Mouse (Mus musculus) limb, embryonic 10.5 days (tissue): ENCODE measurements around the gene Pgpep1. TPM values are rescaled to one million over a fixed set of nuclear protein-coding genes. Genes with fewer than 3 reads are reported as not detected.
A peak's percentile ranks its signal among the peaks of the same experiment; 100 is the strongest.

ENCODE experiments used
- DNase-seq: peaks from one replicate; pipeline ENCODE4 v3.0.0-alpha.2; 2017; ENCODE audit warnings: low spot score
- H3K27ac ChIP-seq: fragments of 300-500 bp; sonication (generic); 2 replicates; pipeline ENCODE4 v1.5.1; 2016; ENCODE audit warnings: mild to moderate bottlenecking
- H3K27me3 ChIP-seq: fragments of 300-500 bp; sonication (generic); 2 replicates; pipeline ENCODE4 v1.6.1; 2016; ENCODE audit warnings: low read depth, mild to moderate bottlenecking; ENCODE audit not compliant: poor library complexity, severe bottlenecking
- H3K36me3 ChIP-seq: fragments of 300-500 bp; sonication (generic); 2 replicates; pipeline ENCODE4 v1.6.1; 2016; ENCODE audit warnings: mild to moderate bottlenecking, moderate library complexity
- H3K4me1 ChIP-seq: fragments of 300-500 bp; sonication (generic); 2 replicates; pipeline ENCODE4 v1.6.1; 2016
- H3K4me3 ChIP-seq: fragments of 300-500 bp; sonication (generic); 2 replicates; pipeline ENCODE4 v1.5.1; 2016; ENCODE audit warnings: mild to moderate bottlenecking, moderate library complexity
- H3K9me3 ChIP-seq: fragments of 300-500 bp; sonication (generic); replicated peaks from 2 replicates; pipeline ENCODE4 v1.6.1; 2016; ENCODE audit warnings: mild to moderate bottlenecking
- WGBS: fragments of 180-500 bp; shearing (Covaris S2); methylation state at CpG from one replicate; pipeline ENCODE4 v1.1.7; 2016; 5-methylcytosine and 5-hydroxymethylcytosine counted together
- polyA plus RNA-seq: library from polyadenylated mRNA; unstranded; fragments of >200 nt; fragmentation: Nextera tagmentation; extraction: Ambion mirVana; gene quantifications from 2 replicates; pipeline ENCODE4 v1.2.1, GENCODE M21; 2016

The Pgpep1 gene
- polyA plus RNA-seq, 1 experiment from 2014 or later, result 45.0 TPM

DNA sequence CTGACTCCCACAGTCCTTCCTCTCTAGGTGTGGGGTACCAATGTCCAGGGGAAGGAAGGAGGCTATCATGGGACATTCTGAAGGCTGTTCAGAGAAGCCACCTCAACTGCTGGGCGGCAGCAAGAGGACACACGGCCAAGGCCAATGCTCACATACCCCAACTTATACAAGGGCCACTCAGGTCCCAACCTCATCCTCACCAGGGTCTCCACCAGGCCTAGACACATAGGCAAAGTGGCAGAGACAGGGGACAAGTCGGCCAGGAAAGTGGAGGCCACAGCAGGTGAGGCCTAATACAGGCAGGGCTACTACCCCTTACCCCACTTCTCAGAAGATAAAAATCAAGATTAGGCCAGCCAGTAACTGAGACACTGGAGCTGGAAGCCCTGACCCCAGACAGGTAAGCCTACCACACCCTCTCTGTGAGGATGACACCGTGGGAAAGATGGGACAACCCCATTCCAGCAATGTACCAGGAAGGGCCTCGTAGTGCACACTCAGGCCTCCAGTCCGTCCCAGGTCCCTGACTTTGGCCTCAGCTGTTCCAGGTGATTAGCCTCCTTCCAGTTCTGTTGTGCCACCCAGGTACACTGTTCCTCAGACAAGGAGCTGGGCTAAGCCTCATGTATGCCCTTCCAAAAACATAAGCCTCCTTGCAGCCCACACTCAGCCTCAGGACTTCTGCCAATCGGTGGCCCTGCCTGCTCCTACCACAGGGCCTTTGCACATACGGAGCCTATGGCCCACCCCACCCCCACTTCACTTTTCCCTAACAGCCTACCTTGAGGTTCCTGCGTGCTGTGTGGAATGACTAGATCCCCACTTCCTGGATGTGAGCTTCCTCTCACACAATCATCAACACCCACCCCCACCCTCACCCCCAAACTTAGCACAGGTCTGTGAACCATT is 54.1 kb downstream of the Pgpep1 start:
- peak overlapping the region; percentile 99 for H3K27ac ChIP-seq
- DNase-seq, result no peak
- H3K9me3 ChIP-seq, result peaks cover 2% of the 10 kb centered on the region
- no peaks in the 10 kb centered on the region for H3K27me3 ChIP-seq
- H3K4me3 ChIP-seq, result peak overlapping the region; percentile 87
- peaks cover 77% of the 10 kb centered on the region for H3K4me1 ChIP-seq
- H3K36me3 ChIP-seq, result peaks cover 52% of the 10 kb centered on the region
- WGBS, result 87% methylated on average over 9 of the region's 9 CpGs

DNA sequence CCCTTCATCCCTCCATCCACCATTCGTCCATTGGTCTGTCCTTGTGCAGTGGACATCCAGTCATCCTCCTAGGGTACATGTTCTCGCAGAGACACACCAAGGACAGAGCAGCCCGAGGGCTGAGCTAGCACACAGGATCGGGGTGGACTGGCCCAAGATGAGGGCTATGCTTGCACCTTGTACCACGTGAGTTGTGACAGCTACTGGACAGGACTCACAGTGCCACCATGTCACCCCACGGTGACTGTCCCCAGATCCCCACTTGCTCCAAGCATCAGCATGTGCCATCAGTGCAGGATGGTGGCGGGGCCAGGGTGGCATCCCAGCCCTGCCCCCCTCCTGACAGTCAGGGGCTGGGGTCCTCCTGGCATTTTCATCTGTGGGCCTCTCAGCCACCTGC is 55.6 kb downstream of the Pgpep1 start:
- no peak overlapping the region for H3K4me3 ChIP-seq
- H3K27ac ChIP-seq, result peak overlapping the region; percentile 14
- H3K36me3 ChIP-seq, result peaks cover 60% of the 10 kb centered on the region
- H3K27me3 ChIP-seq, result no peaks in the 10 kb centered on the region
- H3K9me3 ChIP-seq, result peaks cover 2% of the 10 kb centered on the region
- H3K4me1 ChIP-seq, result peaks cover 77% of the 10 kb centered on the region
- 90% methylated on average over 7 of the region's 7 CpGs for WGBS
- no peak for DNase-seq

DNA sequence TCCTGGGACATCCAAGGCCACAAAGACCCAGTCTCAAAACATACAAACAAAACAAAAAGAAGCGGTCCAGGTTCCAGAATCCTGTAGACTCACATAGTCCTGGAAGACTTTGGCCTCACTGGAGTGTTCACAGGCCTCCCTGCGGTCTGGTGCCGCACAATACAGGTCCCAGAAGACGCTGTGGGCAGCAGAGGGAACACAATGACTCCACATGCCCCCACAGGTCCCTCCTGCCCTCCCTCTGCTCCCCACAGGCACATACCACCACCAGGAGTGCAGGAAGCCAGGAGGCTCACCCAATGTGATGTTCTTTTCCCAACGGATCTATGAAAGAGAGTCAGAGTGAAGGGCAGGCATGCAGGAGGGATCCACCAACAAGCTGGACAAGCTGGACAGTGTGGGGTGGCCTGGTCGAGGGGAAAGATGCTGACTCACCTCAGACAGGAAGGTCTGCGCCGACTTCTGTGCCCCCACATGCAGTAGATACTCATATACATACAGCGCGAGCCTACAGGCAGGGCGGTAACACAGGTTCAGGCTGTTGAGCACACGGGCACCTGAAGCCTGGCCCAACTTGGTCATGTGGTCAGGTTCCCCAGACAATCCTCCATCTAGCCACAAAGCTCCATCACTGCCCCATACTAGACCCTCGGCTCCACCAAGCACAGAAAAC is 57.9 kb downstream of the Pgpep1 start:
- H3K9me3 ChIP-seq, result peaks cover 2% of the 10 kb centered on the region
- peaks cover 80% of the 10 kb centered on the region for H3K36me3 ChIP-seq
- 95% methylated on average over 13 of the region's 13 CpGs for WGBS
- peak overlapping the region; percentile 45; the same call in 1 of the 2 replicates for H3K4me3 ChIP-seq
- peaks cover 78% of the 10 kb centered on the region for H3K4me1 ChIP-seq
- H3K27me3 ChIP-seq, result no peaks in the 10 kb centered on the region
- peak overlapping the region; percentile 88 for H3K27ac ChIP-seq
- no peak for DNase-seq

DNA sequence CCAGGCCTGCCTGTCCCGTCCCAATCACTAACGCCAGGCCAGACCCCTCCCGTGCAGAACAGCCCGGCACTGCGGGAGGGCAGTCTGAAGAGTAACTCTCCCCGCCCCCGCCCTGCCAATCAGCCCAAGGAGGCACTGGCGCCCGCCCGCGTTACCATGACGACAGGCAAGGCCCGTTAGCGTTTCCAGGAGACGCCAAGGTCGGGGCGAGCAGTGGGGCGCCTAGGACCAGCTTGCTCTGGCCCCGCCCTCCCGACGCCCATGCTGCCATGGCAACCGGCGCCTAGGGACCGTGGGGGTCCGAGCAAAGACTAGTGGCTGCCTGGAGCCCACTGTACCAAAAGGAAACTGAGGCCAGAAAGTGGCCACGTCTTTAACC is 58.9 kb downstream of the Pgpep1 start:
- under 1% methylated on average over 26 of the region's 26 CpGs for WGBS
- H3K36me3 ChIP-seq, result peaks cover 89% of the 10 kb centered on the region

DNA sequence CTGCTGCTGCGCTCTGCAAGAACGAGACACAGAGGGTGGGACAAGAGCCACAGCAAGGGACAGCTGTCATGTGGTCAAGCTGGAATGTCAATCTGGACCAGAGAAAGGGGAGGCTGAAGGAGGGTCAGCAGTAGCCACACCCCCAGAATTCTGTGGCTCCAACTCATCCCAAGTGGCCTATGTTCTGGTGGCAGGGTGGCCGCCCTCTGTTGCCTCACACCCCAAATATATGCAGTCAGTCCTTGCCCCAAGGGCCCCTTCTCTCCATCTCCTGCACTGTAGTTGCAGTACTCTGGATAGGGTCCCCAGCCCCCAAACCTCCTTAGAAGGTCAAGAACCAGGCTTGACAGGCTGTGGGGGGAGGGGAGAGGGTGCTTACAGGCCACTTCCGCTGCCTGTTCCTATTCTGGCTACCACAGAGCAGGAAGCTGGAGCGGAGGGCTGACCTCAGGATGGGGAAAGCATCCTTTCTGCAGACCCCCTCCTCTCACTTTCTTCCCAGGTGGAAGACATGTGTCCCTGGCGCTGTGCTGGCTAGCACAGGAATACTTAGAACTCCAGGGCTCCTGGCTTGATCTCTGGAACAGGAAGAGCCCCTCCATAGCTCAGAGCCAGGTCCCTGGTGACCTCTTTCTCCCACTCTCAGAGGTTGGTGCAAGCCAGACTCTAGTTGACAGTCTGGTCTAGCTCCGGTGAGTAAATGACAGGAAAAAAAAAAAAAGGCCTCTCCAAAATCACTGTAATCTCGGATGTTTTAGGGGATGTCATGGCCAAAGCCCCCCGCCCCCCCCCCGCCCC is 59.5 kb downstream of the Pgpep1 start:
- peaks cover 89% of the 10 kb centered on the region for H3K36me3 ChIP-seq

More for the DNA sequence above, 58.9 kb downstream of the Pgpep1 start:
- peak; percentile 95 for DNase-seq
- H3K27me3 ChIP-seq, result no peaks in the 10 kb centered on the region
- H3K27ac ChIP-seq, result peak overlapping the region; percentile 88
- peaks cover 78% of the 10 kb centered on the region for H3K4me1 ChIP-seq
- H3K4me3 ChIP-seq, result peak overlapping the region; percentile 45
- H3K9me3 ChIP-seq, result peaks cover 2% of the 10 kb centered on the region

DNA sequence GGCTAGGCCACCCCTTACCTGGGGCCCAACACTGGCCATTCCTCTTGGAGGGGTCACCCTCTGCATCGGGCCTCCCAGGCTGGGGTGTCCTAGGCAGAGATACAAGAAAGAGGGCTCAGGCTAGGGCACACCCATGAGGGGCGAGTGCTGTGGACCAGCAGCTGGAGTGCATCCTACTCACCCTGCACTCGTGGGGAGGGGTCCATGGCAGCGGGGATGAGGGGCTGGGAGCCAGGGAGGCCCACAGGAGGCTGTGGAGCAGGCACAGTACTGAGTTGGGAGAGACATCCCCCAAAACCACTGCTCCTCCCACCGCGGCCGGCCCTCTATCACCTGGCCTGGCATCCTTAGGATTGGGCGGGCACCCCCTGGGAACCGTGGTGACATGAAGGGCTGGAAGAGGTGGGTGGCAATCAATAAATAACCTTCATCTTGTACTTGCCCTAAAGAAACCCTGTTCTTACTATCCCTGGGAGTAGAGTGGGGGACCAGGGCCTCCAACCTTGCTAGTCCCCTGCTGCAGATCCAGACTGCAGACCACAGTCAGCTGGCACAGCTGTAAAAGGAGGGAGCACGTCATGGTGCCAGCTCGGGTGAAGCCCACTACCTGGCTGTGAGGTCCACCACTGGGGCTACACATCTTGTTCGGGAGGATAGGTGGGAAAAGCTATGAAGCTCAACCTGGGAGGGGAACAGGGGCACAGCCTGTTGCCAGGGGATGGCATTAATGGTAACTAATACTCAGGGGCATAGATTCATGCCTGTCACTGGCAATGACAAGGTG is 60.5 kb downstream of the Pgpep1 start:
- WGBS, result 86% methylated on average over 12 of the region's 12 CpGs
- Histone ChIP-seq H3K36me3 (peaks cover 86% of the 10 kb centered on the region), H3K27me3 (no peaks in the 10 kb centered on the region), H3K9me3 (peaks cover 2% of the 10 kb centered on the region), H3K4me1 (peaks cover 81% of the 10 kb centered on the region), H3K27ac (peak overlapping the region; percentile 88), H3K4me3 (peak overlapping the region; percentile 54)
- DNase-seq, result no peak

More for the DNA sequence above, 59.5 kb downstream of the Pgpep1 start:
- WGBS, result 21% methylated on average over 10 of the region's 10 CpGs
- H3K4me3 ChIP-seq, result peak overlapping the region; percentile 45
- H3K27me3 ChIP-seq, result no peaks in the 10 kb centered on the region
- H3K27ac ChIP-seq, result peak overlapping the region; percentile 88
- H3K4me1 ChIP-seq, result peaks cover 78% of the 10 kb centered on the region
- DNase-seq, result peak; percentile 71
- peaks cover 2% of the 10 kb centered on the region for H3K9me3 ChIP-seq

DNA sequence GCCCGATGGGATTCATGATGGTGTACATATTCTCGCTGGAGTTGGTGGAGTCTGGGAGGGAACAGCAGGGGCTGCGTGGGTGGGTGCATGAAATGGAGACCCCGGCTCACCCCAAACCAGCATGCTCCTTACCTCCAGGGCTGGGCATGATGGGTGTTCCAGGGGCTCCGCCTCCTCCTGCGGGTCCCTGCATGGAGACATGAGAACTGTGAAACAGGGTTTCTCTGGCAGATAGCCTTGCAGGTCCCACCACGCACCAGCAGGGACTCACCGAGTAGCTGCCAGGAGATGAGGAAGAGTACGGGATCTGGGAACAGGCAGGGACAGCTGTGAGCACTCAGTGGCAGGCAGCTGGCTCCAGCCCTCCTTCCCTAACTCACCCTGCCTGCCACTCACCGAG is 61.5 kb downstream of the Pgpep1 start:
- H3K4me3 ChIP-seq, result peak overlapping the region; percentile 54
- 17% methylated on average over 10 of the region's 10 CpGs for WGBS
- DNase-seq, result peak; percentile 71
- peaks cover 86% of the 10 kb centered on the region for H3K4me1 ChIP-seq
- no peaks in the 10 kb centered on the region for H3K27me3 ChIP-seq
- H3K36me3 ChIP-seq, result peaks cover 77% of the 10 kb centered on the region
- H3K27ac ChIP-seq, result peak overlapping the region; percentile 88
- H3K9me3 ChIP-seq, result peaks cover 2% of the 10 kb centered on the region

DNA sequence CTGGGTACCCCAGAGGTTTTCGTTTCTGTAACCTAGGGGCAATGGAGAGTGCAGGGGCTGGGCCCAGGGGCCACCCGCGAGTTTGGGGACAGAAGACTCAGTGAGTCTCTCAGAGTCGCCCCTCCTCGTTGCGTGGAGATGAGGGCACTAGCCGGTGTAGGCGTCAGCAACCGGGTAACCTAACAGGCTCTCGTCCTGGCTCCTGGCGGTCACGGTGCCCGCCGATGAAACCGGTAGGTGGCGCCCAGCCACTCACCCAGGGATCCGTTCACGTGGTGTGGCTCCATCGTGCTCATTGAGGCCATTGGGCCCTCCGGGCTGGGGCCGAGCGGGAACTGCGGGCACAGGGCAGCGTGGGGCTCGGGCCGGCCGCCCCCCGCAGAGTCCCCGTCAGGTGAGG is 61.9 kb downstream of the Pgpep1 start:
- 2% methylated on average over 29 of the region's 29 CpGs for WGBS
- H3K4me1 ChIP-seq, result peaks cover 91% of the 10 kb centered on the region
- H3K27ac ChIP-seq, result peak overlapping the region; percentile 88
- H3K27me3 ChIP-seq, result no peaks in the 10 kb centered on the region
- DNase-seq, result peak; percentile 89
- H3K4me3 ChIP-seq, result peak overlapping the region; percentile 54
- peaks cover 2% of the 10 kb centered on the region for H3K9me3 ChIP-seq
- H3K36me3 ChIP-seq, result peaks cover 73% of the 10 kb centered on the region

DNA sequence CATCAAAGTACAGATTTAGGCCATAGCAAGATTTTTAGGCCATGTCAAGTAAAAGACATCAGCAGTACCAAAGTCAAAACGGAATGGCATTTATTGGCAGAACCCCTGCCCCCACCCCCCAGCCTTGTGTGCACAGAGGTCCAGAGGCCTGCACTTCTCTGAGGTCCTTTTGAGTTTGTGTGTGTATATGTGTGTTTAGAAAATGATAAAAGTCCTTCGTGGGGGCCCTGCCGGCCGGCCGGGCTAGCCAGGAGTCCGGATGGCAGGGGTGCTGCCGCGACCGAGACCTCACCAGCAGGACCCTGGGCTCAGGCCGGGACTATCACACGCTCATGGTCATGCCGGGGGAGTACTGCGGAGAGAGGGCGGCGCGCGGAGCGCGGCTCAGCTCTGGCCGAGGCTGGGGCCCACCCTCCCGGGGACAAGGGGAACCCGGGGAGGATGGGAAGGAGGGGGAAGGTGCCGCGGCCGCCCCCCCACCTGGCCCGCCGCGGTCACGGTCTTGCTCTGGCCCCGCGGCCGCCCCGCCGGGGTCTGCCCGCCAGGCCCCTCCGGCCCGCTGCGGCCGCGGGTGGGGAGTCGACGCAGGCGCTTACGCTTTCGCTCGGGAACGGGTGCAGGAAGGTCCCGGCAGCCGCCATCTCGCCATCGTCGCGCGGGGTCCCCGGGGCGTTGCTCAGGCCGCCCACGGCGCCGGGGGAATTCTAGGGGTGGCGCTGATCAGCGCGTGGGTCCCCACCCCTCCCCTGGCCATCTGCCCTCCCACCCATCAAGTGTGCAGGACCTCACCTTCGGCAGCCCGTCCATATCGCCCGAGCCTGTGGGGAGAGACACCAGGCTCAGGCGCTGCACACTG is 62.5 kb downstream of the Pgpep1 start:
- 7% methylated on average over 66 of the region's 68 CpGs for WGBS
- Histone ChIP-seq H3K36me3 (peaks cover 66% of the 10 kb centered on the region), H3K9me3 (peaks cover 2% of the 10 kb centered on the region), H3K27ac (peak overlapping the region; percentile 88), H3K27me3 (no peaks in the 10 kb centered on the region), H3K4me3 (peak overlapping the region; percentile 54), H3K4me1 (peaks cover 94% of the 10 kb centered on the region)
- DNase-seq, result peak; percentile 62

DNA sequence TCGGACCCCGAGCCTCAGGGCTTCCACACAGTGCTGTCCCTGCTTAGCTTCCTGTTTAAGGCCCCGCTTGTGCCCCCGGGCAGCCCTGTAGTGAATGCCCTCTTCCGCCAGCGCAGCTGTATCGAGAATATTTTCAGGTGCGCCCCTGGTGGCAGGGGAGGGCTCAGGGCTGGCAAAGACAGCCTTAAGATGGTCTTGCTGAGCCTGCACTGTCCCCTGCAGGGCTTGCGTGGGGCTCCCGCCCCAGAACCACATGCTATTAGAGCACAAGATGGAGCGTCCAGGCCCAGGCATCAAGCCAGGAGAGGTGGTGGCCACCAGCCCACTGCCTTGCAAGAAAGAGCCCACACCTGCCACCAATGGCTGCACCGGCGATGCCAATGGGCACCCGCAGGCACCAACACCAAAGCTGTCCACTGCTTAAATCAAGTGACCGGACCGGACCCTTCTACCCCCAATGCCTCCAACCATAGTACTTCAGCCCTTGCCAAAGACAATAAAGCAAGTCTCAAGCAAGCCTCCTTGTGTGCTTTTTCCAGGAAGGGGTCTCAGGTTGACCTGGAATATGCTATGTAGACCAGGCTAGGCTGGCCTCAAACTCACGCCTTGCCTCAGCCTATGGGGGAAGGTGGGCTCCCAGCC is 63.3 kb downstream of the Pgpep1 start:
- Histone ChIP-seq H3K9me3 (peaks cover 2% of the 10 kb centered on the region; the same call in 1 of the 2 replicates), H3K27ac (0 out of 2 replicates have a peak overlapping the region, but pooled peaks have one; percentile 88), H3K27me3 (no peaks in the 10 kb centered on the region), H3K36me3 (peaks cover 65% of the 10 kb centered on the region), H3K4me1 (peaks cover 89% of the 10 kb centered on the region), H3K4me3 (peak overlapping the region; percentile 54)
- DNase-seq, result peak; percentile 48
- 87% methylated on average over 17 of the region's 17 CpGs for WGBS
